Mouse (Mus musculus): ENCODE results near the gene Gpat2.

Gene Gpat2

DNA sequence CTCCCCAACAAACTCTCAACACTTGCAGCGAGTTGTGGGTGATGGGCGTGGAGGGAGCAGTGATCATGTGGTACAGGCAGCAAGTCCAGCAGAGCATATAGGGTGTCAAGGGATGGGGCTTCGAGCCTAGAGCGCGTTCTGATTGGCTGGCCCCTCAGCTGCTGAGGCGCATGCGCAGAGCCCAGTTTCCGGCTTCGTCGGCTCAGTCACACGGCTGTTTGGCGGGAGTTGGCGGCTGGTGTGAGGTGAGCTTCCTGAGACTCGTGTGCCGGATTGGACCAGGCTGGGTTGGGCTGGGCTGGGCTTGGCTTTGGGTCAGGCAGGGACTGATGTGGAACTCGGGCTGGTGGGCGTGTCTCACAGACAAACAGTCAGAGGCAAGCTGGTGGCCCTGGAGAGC, at the start of gene Gpat2:
TSS of gene Gpat2 (plus strand) at position 223 of the 400 bp plus-strand sequence.
- DNase-seq (ENCODE audit: low read depth, low spot score) = peak; percentile 7

DNA sequence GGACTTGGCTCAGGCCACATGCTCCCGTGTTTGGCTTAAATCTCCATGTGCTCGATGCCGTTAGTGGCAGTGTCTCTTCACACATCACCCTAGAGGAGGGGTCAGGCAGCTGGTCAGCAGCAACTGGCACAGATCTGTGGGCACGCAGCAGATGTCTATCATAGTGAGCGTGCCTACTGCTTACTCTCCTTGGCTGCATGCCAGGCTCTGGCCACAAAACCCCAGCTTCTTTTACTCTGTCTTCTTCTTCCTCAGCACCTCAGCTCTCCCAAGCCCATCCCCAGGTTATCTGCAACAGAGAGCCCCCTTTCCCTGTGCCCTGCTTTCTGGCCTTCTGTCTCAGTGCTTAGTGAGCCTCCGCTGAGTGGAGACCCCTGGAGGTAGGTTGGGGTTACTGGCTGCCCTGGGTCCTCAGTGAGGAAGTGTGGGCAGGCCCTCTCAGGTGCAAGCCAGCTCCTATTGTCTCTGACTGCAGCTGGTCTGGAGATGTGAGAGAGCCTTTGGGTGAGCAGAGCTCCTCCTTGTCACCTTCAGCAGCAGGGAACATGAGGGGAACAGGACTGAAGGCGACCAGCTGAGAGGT, 49.1 kb upstream of the Gpat2 start:
- DNase-seq (ENCODE audit: low read depth, low spot score) = peak; percentile 48

DNA sequence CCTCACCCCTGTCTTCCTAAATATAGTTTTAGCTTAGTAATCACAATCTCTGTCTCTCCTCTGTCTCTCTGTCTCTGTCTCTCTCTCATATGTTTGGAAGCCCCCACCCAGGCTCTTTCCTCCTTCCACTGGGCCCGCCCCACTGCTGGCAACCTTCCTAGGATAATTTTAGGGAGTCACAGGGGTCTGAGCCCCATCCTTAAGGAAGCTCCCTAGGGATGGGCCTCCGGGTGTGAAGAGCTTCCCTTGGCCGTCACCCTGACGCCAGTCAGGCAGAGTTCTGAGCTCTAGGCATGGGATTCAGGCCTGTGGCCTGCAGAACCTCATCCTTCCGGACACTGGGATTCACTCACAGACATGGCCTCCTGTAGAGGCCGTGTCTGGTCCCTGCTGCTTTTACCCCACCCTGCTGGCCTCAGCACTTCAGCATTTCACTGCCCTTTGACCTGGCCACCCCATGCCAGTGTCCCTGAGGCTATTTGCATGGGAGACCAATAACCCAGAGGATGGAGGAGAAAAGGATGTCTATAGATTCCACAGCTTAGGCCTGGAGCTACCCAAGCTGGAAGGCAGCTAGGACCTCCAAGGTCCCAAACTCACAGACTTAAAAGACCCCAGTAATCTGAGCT, 48.5 kb upstream of the Gpat2 start:
- no peak for DNase-seq (ENCODE audit: low read depth, low spot score)

DNA sequence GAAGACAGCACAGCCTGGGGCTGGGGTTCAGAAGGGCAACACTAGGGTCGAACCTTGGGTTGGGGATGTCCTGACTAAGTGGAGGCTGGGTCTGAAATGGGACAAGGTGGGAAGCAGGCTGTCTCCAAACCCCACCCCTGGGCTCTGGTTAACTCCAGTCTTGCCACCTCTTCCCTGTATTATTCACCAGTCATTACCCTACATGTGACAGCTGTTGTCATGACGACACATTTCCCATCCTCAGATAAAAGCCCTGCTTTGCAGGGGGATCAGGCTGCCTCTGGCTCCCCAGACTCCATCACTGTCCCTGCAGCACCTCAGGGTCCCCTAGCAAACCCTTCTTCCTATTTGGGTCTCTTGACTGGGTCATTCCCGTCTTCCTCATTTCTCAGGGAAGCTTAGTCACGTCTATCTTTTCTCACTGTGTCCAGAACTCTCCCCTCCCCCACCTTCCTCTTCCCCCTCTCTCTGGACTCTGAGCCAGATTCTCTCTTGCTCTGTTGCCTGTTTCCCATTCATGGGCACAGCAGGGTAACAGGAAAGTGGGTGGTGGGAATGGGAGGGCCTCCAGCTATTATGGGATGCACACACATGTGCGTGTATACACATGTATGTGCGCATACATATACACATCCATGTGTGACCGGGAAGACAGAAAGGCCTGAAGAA, 46.9 kb upstream of the Gpat2 start:
- no peak for DNase-seq (ENCODE audit: low read depth, low spot score)

DNA sequence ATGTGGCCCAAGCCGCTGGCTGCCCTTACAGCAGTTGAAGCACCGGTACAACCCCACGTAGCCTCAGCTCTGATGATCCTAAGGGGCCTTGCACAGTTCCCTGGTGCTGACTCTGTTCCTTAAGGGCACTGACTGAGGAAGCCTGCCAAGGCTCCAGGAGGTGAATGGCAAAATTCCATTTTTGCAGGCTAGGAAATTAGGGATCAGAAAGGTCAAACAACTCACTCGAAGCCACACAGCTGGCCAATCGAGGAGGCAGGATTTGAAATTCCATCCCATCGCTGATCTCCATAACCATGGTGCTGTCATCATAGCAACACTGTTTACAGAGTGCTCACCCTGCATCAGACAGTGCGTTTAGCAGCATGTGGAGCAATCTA, 46.4 kb upstream of the Gpat2 start:
- no peak for DNase-seq (ENCODE audit: low read depth, low spot score)

DNA sequence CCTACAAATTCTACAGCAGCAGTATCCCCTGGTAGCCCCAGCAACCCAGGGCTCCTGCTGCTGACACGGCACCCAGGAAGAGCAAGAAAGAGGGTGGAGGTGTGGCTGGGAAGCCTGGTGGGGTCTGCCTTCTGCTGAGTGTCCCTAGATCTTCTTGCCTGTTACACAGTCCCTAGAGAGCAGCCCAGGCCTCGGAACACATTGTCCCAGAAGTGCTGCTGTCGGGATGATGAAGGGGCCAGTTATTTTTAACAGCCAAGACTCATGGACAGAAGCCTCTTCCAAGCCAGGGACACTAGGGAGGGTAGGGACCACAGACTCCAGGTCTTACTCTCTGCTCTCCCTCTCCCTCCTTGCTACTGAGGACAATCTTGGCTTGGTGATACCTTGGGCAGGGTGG, 45.7 kb upstream of the Gpat2 start:
- DNase-seq (ENCODE audit: low read depth, low spot score) = no peak

DNA sequence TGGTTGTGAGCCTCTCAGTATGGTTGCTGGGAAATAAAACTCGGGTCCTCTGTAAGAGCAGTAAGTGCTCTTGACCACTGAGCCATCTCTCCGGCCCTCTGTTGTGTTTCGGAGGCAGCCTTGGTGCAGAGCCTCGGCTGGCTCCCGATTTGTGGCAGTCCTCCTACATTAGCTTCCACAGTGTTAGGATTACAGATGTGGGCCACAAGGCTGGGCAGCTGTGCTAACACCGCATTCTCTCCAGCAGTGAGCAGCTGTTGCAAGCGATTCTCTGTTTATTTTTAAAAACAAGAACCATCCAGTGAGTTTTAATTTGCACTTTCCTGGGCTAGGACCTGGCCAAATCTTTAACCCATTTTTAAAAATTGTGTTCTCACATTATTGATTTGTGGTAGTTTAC, 41.1 kb upstream of the Gpat2 start:
- no peak for DNase-seq (ENCODE audit: low read depth, low spot score)

DNA sequence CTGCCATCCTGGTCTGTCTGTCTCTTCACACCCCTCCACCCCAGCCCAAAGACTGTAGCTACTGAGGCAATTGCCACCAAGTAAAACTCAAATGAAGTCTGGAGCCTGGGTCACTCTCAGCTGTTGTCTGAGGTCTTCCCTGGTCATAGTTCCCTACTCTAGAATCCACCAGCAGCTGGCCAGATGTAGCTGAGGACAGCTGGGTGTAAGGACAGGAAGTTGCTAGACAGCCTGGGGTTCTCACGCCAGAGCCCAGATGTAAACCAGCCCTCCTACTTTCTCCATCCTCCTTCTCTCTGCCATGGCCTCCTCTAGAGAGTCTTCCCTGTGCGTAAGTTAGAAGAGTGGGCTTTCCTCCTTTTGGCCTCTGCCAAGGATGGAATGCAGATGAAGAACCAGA, 37.5 kb upstream of the Gpat2 start:
- DNase-seq (ENCODE audit: low read depth, low spot score) = no peak

DNA sequence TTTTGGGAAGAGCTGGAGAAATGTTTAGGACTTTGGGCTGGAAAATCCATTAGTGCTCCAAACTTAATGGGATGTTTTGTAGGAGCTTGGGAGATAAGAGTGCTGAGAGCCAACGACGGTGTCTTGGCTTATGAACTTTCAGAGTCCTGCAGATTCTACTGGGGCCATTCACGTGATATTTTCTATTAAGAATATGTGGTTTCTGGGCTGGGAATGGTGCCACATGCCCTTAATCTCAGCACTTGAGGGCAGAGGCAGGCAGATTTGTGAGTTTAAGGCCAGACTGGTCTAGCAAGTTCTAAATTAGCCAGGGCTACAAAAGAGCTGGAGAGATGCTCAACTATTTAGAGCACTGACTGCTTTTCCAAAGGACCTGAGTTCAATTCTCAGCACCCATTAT, 34.6 kb upstream of the Gpat2 start:
- DNase-seq (ENCODE audit: low read depth, low spot score) = no peak

DNA sequence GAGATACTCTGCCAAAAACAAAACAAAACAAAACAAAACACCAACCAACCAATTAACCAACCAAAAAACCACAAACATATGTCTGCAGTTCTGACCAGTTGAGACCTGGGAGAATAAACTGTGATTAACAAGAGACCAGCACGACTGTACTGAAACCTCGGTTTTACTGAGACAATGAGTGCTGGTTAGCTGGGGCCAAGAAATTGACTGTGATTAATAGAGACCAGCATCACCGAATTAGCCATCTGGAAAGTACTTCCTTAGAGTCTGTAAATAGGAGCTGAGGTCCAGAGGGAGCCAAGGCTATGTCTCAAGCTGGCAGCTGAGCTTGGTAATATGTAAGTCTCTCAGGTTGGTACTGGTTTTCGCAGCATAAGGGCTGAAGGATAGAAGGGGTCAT, 34.2 kb upstream of the Gpat2 start:
- no peak for DNase-seq (ENCODE audit: low read depth, low spot score)

DNA sequence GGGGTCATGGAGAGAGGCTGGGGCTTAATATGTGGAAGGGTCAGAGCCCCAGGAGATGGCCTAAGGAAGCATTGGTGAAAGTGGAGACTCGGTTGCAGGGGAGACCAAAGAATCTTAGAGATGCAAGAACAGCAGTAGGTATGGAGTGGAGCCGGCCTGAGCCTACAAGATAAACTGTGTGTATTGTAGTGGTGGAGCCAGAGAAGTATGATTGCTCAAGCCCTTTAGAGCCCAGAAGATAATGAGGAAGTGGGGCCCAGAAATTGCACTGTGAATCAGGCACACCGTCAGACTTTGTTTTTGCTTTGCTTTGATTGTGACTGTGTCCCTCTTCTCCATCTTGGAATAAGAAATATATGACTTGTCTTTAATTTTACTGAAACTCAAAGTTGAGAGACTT, 33.7 kb upstream of the Gpat2 start:
- no peak for DNase-seq (ENCODE audit: low read depth, low spot score)

DNA sequence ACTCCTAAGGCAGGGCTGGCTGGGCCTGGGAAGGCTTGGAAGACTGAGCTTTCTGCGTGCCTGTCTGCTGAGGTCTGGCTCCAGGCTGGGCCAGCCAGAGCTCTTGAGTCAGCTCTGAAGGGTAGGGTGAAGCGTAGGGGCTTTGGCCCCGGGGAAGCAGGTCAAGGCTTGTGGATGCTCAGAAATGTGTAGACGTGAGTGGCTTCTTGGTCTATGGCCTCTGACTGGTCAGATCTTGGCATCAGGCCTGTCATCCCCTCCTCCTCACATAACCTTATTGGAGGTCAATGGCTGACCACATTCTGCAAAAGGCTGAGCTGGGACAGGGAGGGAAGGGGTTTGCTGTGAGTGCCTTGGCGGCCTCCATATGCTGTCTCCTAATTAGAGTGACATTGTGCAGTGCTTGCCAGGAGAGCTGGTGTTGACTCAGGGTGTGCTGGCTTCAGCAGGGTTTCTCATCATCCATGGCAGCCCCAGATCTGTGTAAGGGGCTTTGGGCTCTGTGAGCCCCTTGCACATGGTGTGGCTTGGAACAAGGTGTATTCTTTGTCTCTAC, 30.3 kb upstream of the Gpat2 start:
- DNase-seq (ENCODE audit: low read depth, low spot score) = no peak

DNA sequence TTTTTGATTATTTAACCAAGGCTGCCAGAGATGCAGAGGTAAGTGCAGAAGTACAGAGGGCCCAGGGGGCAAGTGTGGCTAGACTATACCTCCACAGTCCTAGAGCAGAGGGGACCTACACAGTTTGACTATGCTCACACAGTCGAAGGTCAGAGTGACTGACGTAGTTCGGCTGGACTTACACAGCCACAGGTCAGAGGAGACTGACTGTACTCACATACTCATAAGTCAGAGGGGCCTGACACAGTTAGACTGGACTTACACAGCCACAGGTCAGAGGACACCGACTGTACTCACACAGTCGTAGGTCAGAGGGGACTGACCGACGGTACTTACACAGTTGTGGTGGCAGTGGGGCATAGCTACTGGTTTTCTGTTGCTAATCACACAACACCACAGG, 26.3 kb upstream of the Gpat2 start:
- no peak for DNase-seq (ENCODE audit: low read depth, low spot score)

DNA sequence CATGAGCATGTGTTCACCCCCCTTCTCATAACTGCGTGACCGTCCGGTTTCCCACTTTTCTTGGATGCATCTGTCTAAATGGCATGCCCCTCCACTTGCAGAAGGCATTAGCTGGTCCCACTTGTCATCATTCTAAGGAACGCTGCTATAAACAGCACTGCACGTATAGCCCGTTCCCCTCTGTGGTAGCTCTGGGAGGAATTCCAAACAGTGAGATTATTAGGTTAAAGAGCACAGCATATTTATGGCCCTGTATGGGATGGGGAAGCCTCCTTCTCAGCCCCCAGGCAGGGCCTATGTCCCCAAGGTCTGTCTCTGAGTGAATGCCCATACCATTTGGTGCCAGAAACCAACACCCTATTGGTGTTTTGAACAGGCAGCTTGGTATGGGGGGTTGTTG, 13.9 kb upstream of the Gpat2 start:
- no peak for DNase-seq (ENCODE audit: low read depth, low spot score)

DNA sequence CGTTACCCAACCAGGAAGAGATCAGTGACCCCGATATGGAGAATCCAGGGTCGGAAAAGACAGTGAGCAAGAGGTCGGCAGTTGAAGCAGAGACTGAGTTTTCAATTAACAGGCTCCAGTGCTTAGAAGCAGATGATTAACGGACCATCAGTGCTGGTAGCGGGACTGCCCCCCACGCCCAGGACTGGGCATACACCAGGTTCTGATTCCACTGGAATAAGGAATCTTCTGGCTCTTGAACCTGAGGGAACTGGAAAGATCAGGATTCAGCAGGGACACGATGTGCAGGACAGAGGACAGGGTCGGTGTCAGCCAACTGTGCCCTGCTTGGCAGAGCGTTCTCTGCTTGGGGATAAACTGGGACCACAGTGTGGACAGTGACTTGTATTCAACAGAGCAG, 9.2 kb upstream of the Gpat2 start:
- no peak for DNase-seq (ENCODE audit: low read depth, low spot score)

DNA sequence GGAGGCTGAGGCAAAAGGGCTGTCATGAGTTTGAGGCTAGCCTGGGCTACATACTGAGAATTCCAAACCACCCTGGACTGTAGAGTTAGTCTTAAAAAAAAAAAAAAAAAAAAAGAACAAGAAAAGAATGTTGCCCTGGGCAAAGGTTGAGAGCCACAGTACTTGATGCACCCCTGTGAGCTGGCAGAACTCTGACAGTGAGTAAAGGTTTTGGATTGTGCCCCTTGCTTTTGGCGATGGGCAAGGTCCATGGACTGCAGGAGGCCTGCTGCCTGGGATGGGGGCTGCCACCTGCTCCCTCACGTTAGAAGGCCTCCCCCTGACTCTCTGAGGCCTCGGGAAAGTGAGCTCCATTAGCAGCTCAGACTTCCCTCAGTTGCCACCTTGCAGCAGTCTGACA, 8.3 kb upstream of the Gpat2 start:
- no peak for DNase-seq (ENCODE audit: low read depth, low spot score)

DNA sequence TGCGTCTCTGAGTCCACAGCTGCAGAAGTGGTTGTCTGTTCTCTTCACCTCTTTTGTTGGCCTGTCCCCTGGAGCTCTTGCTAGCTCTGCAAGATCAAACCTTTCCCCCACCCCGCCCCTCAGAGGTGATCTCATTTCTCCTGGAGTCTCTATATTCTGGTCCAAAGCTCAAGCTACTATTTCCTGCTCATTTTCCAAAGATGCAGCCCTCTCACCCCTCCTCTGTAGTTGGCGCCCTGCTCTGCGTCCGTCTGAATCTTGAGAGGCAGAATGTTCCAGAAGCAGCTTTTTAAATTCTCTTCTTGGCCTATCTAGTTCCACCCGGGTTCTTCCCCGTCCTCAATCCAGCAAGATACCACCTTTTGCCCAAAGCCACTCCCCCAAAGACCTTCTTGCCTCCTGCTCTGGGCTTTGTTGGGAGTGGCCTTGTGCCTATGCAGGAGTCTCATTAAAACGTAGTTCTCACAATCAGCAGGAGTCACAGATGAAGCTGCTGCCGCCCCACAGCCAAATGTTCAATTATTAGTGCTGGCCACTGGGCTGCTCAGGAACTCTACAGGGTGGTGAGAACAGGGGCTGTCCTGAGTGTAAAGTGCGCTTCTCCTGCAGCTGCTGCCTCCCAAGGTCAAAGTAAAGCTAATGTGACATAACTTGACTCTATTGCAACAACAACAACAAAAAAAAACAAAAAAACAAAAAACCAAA, 6.6 kb upstream of the Gpat2 start:
- no peak for DNase-seq (ENCODE audit: low read depth, low spot score)

DNA sequence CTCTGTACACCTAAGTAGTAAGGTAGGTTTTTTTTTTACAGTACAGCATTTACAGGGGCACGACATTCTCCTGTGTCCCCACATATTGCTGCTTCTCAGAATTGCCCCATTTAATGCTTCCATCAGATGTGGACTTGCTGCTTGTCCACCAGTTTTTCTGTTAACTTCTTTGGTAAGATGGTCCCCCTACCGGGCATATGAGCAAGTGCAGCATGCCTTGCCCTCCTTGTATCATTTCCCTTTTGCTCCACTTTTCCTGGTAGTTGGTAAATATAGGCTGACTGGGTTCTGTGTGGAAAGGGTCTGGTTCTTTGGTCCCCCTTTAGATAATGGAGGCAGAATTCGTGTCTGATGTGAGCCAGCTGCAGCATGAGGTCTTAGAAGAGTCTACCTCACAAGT, 5.2 kb downstream of the Gpat2 start:
- peak; percentile 43 for DNase-seq (ENCODE audit: low read depth, low spot score)

DNA sequence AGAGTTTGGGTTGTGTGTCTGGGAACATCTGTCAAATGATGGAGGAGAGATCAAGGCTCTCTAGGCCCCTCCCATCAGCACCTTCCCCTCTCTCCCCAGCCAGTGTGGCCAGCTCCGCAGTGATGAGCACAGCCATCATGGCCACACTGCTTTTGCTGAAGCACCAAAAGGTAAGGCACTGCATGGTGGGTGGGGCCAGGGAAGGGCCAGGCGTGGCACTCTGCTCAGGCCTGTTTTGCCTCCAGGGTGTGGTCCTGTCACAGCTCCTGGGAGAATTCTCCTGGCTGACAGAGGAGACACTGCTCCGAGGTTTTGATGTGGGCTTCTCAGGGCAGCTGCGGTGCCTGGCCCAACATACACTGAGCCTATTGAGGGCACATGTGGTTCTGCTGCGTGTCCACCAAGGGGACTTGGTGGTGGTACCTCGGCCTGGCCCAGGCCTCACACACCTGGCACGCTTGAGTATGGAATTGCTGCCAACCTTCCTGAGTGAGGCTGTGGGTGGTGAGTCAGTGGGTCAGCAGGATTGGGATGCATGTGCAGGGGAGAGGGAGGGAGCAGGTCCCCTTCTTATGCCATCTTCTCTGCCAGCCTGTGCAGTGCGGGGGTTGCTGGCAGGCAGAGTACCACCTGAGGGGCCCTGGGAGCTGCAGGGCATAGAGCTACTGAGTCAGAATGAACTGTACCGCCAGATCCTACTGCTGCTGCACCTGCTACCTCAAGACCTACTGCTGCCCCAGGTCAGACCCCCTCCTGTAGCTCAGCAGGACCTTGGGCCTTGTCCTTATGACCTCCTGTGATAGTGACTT, 8.7 kb downstream of the Gpat2 start:
- DNase-seq (ENCODE audit: low read depth, low spot score) = no peak

DNA sequence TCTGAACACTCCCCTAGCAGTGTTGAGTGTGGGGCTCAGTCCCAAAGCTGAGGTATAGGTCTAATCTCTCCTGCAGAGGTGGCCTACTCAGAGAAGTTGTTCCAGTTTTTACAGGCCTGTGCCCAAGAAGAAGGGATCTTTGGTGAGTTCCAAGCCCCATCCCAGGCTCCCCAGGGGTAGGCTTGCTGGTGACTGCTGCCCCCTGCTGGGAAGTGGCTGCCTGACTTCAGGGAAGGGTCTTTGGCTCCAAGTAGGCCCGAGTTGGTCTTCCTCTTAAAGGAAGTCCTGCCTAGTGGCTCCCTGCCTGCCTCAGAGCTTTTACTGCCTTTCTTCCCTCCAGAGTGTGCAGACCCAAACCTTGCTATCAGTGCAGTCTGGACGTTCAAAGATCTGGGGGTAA, 10.1 kb downstream of the Gpat2 start:
- DNase-seq (ENCODE audit: low read depth, low spot score) = peak; percentile 57

DNA sequence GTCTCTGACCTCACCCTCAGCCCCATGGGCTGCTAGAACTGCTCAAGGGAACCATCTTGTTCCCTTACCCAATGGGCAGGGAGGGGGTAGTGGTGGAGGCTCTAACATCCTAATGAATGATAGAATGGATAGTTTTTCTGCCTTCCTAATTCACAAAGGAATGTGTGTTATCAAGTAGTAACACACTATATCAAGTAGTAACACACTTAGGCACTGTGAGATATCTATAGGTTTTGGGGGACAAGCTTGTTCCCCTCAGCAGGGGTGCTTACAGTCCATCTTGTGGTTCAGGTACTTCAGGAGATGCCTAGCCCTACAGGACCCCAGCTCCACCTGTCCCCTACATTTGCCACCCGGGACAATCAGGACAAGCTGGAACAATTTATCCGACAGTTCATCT, 10.6 kb downstream of the Gpat2 start:
- DNase-seq (ENCODE audit: low read depth, low spot score) = no peak

DNA sequence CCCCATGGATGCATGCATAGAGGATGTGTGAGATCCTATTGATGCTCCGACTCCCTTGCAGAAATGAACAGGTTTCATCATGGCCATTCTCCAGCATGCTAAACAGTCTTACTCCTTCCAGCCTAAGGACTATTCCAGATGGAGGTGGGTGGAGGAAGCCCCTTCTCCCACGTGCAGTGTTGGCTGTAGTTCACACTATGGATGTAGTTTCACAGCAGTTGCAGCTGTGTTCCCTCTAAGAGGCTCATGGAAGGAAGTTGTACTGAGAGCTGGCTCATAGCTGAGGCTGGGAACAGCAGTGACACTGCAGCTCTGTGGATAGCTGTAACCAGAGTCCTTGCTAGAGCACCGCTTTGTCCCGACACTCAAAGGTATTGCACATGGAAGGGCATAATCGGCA, 12.7 kb downstream of the Gpat2 start:
- DNase-seq (ENCODE audit: low read depth, low spot score) = no peak
